Mouse (Mus musculus) heart, adult 2 months (tissue): ENCODE results near the gene Itsn1.

ENCODE experiments used
- CTCF ChIP-seq: fragments of 200-600 bp; IDR thresholded peaks from 2 replicates; pipeline ENCODE4 v1.8.1; 2022; ENCODE audit warnings: antibody characterized with exemption, mild to moderate bottlenecking, moderate library complexity
- EP300 ChIP-seq: fragments of 200-500 bp; IDR thresholded peaks from 2 replicates; pipeline ENCODE4 v1.6.1; 2011; ENCODE audit warnings: low read depth, low read length, control low read depth; ENCODE audit not compliant: insufficient read depth
- POLR2A ChIP-seq: fragments of 200-500 bp; IDR thresholded peaks from 2 replicates; pipeline ENCODE4 v1.6.1; 2011; ENCODE audit warnings: mild to moderate bottlenecking, low read depth, low read length, control low read depth; ENCODE audit not compliant: insufficient read depth

- TF ChIP-seq POLR2A (no peak), EP300 (no peak), CTCF (no peak)
These were observed 106.7 kb downstream of the Itsn1 start for GRCm38 (mm10) chr16:91835790-91836189.
